Mouse (Mus musculus) hindlimb bud, embryonic 11.5 days (tissue): ENCODE data around the gene Tomm6.

Experiments
- DNase-seq: peaks from one replicate; pipeline ENCODE4 v3.0.0-alpha.2; 2012; ENCODE audit warnings: low read depth, low spot score; ENCODE audit errors: extremely low spot score

The Tomm6 gene

DNA sequence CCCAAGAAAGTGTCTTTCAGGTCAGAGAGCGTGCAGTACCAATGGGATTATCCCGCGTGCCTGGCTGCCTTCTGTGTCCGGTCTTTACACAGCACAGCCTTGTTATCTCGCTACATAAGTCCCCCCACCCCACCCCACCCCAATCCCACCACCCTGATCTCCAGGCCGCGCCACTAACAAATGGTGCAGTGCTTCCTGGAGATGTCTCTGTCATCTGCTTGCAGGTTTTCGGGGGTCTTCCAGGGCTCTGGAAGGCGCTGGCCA, at the start of gene Tomm6:
Tomm6 (minus strand) TSS at position 43 of the 264 bp plus-strand sequence.
- no peak for DNase-seq

DNA sequence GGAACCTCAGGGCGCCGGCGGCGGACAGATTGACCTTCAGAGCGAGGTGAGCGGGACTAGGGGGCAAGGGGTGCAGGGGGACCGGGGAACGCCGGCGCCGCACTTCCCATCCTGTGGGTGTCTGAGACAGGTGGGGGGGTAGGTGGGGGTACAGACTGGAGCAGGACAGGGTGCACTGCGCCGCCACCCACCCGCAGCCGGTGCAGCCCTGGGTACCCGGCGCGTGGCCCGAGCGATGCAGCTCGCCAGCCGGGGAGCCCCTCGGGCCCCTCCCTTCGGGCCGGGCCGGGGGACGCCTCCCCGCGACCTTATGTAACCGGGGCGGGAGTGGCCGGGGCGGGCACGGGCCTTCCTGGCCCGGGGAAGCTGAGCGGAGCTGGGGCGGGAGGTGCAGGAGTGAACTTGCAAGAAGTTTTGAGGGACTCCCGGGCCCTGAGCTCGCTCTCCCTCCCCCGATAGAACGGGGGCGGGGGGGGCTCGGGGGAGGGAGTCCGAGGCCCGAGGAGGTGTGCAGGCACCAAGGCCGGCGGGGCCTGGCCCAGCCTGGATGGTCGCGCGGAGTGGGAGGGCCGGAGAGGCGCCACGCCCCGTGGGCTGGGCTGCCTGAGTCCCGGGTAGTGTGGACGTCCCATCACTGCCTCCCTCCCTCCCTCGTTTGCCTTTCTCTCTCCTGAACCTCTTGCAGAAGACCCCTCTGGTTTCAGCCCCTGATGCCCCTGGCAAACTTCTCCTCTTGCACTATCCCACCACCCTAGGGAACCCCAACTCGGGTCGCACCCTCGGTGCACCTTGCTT, 49.3 kb upstream of the Tomm6 start:
- no peak for DNase-seq

DNA sequence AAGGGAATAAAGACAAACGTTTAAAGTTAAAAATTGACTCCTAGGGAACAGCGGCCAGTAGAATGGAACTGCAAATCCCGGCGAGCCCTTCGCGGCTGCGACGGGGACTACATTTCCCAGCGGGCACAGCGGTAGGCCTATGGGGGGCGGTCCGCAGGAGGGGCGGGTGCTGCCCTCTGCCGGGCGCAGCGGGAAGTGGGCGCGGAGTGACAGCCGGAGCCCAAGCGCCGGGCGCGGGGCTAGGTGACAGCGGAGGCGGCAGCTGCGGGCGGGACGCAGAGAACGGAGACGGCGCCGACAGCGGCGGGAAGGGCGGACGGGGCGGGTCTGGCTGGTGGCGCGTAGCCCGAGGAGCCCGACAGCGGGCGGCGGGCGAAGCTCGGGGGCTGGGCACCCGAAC, 48.7 kb upstream of the Tomm6 start, which contains the start of gene Tfeb:
Tfeb (plus strand) TSS at position 175 of the 400 bp plus-strand sequence.
- no peak for DNase-seq

DNA sequence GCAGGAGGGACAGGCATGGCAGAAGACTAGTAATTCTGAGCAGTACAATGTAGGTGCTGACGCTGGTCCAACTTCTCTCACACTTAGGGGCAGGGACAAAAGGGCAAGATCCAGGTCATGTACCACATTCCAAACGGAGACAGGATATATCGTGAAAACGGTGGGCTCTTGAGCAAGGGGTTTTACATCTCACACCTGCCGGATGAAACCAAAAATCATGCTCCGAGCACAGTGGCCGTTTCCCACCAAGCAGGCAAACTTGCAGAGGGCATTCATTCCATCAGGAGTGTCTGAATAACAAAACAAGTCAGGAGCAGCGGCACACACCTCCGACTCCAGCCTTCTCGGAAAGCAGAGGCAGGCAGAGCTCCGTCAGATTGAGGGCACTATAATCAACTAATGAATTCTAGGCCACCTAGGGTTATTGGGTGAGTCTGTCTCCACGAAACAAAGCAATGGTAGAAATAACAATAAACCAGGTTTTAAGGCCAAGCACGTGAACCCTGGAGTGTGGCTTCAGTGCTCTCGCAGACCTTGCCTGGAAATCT, 47.4 kb upstream of the Tomm6 start:
- no peak for DNase-seq

DNA sequence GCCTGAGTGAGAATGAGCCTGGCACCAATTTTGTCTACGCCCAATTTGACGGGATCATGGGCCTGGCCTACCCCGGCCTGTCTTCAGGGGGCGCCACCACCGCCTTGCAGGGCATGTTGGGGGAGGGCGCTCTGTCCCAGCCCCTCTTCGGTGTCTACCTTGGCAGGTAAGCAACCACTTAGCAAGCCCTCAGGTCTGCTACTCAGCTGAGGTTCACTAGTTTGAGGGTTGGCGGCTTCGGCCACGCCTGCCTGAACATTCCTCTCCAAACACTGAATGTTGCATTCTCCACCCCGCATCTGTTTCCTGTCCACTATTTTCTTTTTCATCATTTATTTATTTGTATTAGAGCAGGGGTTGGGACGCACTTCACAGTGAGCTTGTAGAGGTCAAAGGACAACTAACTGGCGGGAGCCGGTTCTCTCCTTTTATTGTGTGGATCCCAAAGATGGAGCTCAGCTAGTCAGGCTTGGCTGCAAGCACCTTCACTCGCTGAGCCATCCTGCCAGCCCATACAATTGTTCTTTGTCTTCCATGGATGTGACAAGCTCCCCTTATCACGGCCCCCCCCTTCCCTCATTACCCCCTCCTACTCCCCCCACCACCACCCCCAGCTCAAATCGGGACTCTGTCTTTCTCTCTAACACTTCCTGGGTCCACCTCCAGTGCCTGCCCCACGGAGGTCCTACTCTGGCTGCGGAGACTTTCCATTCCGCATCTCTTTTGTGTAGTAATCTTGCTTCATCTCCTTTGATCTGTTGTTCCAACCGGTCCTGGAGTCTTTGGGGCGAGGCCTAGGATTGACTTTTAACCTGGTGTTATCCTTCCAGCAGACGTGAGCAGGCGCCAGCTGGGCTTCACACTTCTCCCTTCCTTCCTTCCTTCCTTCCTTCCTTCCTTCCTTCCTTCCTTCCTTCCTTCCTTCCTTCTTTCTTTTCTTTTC, 42.7 kb upstream of the Tomm6 start:
- no peak for DNase-seq

DNA sequence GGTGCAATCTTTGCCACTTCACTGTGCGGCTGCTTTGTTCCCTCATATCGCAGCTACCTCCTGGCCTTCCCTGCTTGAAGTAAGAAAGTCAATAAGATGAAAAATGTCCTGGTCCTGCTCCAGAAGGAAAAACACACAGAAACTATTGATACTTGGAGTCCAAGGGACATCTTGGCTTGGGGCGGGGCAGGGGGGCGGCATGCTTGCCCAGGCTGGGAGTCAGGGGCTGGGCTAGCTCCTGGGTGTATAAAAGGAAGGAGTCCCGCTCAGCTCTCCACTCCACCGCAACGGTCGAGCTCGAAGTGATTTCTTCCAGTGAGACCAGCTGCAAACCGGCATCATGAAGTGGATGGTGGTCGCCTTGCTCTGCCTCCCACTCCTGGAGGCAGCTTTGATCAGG, 38.4 kb upstream of the Tomm6 start, which contains the start of gene Pgc:
Pgc (plus strand) TSS at position 277 of the 400 bp plus-strand sequence.
- no peak for DNase-seq

DNA sequence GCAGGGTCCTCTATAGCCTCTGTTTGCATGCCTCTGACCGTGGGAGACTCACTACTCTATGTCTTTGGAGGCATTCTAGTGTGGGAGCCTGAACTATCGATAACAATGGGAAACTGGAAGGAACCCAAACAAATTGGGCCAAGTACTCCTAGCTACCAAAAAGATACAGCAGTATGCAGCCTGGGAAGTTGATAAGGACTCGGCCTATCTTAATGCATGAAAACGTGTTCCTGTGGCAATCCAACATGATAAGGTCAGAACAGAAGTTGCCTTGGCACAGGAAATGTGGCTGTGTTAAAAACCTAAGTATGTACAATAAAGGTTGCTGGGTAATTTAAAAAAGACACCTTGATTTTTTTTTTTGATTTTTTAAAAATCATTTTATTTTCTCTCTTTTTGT, 33.0 kb upstream of the Tomm6 start:
- DNase-seq: no peak

DNA sequence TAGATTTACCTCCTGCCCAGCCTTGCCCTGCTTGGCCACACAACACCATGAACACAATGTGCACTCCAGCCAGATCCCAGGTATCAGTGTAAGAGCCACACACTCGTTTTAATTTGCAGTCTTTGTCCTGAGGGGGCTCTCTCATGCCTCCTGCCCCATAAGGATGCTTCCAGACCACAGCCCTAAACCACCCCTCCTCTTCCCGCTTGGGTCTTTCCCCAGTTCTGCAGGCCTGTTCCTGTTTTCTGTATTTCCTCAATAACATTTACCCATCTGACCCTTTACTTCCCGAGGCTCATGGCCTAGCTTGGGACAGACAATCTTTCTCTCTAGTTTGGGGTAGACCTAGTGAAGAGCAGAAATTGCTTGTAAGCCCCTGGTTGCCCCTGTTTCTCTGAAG, 26.9 kb upstream of the Tomm6 start:
- no peak for DNase-seq

DNA sequence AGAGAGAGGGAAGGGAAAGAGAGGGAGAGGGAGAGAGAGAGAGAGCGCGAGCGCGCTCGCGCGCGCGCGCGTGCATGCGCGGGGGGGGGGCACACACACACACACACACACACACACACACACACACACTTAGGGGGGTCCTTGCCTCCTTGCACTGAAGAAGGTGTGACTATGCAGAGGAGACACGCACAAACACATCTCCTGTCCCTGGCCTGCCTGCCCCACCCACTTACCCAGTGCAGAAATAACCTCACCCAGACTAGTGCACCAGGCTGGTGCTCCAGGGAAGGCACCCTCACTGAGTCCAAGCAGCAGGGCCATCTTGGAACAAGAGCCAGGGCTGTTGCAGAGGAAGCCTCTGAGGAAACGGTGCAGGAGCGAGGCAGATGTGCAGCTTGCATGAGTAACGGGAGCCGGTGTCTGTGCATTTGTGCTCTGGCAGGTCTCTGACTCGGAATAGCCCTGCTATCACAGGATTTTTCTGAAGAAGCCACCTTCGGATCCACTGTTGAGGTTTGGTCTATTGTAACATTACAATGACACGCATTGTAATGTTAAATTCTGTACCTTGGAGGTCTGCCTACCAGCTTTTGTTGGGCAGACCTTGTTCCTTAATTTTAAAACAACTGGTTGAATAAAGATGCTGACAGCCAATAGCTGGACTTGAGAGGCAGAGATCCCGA, 24.8 kb upstream of the Tomm6 start:
- no peak for DNase-seq

DNA sequence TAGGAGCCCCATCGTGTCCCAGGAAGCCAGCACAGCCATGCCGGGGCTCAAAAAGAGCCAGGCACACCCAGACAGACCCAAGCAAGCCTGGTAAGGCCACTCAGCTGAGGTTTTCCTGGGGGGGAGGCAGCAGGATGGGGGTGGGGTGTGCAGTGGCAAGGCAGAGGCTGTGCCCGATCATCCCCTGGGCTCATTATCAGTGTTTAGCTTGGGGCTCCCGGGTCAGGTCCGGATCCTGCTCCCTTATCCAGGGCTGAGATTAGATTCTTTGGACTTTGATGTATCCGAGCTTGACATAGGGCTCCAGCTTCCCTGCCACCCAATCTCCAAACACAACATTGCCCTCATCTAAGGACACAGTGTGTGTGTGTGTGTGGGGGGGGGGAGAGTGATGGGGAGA, 23.7 kb upstream of the Tomm6 start:
- DNase-seq: no peak

DNA sequence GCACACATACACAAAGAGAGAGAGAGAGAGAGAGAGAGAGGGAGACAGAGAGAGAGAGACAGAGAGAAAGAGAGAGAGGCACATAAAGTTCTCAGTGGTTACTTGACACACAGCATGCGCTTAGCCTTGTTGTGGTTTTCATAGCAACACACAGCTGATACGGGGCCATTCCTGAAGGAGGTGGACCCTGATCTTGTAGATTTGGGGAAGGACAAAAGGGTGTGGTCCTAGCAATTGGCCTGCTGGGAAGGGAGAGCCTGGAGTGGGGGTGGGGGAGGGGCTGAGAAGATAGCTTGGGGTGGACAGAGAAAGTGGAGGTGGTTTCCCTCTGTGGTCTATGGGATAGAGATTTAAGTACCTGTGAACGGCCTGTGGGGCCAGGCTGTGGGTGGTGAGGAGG, 21.9 kb upstream of the Tomm6 start:
- no peak for DNase-seq

DNA sequence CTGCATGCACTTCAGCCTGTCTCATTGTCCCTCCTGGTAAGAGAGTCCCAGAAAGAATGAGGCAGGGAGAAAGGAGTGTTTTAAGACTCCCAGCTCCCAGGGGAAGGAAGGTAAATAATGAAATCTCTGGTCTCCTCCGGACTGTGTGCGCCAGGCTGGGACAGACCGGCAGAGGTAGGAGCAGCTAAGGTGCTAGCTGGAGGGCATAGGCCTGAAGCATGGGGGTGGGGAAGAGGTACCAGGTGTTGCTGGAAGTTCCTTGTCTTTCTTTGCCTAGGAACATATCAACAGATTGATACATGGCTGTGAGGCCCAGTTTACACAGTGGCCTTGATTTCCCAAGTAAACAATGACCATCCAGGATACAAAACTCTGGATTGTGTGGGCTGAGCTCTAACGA, 20.8 kb upstream of the Tomm6 start:
- no peak for DNase-seq

DNA sequence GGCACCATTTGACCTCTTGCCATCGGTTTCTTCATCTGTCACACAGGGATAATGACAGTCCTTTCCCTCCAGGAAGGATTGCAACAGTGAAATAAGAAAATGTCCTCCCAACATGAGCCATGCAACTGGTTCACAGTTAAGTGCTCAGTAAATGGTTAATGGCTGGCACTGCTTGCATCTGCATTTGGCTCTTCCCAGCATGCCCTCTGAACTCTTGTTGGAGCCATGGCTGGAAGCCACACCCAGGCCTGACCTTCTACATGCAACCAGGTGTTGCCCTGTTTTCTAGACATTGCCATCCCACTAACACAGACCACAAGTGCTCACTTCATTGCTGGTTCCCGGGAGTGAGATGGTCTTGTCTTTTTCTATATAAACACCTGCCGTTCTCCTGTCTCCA, 19.8 kb upstream of the Tomm6 start:
- no peak for DNase-seq

DNA sequence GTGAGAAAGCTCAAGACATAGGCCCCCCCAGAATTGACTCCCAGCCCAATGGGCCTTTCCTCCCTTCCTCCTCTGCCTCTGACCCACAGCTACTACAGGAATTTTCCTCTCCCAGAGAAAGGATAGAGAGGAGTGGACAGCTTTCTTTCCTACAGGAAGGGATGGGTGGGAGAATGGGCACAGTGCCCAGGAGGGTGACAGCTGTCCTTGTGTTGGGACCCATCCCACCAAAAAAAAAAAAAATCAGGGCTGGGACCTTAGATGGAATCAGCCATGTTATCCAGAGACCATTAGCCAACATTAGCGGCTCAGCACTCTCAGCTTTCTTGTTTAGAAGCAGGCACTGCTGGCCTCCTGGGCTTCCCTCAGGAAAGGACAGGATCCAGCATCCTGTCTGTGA, 18.0 kb upstream of the Tomm6 start:
- DNase-seq: no peak

DNA sequence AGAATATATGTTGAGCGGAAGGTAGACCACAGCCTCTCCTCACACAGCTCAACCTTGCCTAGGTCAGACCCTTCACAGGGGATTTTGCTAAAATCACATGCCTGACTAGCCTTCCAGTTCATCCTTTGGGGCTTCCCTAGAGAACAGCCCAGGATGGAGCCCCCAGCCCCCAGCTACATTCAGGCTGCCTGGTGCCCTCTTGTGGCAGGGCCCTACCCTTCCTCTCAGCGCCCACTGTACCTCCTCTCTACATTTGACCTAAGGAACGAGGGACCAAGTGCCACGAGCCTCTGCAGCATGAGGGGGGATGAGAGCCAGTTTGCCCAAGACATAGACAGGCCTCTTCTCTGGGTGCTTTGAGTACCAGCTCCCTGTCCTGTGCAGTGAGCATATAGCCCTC, 16.5 kb upstream of the Tomm6 start:
- DNase-seq: no peak

DNA sequence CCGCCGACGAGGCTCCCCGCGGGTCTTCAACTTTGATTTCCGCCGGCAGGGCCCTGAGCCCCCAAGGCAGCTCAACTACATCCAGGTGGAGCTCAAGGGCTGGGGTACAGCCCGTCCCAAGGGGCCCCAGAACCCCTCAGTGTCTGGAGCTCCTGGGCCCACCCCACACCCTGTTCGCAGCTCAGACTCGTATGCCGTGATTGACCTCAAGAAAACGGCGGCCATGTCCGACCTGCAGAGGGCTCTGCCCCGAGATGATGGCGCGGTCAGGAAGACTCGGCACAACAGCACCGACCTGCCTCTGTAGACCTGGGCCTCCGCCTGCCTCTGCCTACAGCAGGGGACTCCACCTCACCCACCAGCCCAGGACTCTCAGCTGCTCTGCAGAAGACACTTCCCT, 15.4 kb upstream of the Tomm6 start:
- no peak for DNase-seq

DNA sequence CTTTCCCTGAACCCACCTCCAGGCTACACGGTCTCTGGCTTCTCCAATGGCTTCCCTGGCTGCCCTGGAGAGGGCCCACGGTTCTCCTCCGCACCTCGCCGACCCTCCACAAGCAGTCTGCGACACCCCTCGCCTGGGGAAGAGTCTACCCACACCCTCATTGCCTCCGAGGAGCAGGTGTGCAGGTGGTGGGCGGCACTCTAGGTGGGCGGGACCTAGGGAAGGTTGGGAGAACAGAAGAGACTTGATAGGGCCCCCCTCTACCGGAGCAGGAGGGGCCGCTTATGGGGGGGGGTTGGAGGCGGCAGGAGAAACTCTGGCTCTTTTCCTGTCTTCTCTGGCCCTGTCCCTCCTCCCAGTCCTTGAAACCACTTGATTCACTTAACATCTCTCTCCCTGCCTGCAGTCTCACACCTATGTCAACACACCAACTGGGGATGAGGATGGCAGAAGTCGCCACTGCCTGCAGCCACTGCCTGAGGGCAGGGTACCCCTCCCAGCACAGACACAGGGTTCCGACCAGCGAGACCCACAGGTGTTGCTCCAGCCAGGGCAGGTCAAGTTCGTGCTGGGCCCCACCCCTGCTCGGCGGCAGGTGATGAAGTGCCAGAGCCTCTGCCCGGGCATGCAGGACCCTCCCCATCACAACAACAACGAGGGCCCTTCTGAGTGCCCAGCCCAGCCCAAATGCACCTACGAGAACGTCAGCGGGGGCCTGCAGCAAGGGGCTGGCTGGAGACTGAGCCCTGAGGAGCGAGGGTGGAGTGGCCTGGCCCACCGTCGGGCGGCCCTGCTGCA, 14.6 kb upstream of the Tomm6 start:
- DNase-seq: no peak

DNA sequence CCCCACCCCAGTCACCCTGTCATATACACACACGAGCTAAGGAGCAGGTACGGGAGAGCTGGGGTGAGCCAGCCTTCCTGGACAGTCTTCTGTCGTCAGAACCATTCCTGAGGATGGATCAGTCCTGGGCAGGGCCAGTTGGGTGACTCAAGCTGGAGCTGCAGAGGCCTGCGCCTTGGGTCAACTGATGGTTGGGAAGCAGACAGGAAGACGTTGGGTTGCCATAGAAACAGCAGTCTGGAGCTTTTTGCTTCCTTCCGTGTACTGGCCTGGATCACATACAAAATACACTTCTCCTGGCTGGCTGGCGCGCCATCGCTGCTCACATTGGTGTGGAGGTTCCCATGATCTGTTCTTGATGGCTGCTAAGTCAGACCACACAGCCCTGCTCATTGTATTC, 13.6 kb upstream of the Tomm6 start:
- no peak for DNase-seq

DNA sequence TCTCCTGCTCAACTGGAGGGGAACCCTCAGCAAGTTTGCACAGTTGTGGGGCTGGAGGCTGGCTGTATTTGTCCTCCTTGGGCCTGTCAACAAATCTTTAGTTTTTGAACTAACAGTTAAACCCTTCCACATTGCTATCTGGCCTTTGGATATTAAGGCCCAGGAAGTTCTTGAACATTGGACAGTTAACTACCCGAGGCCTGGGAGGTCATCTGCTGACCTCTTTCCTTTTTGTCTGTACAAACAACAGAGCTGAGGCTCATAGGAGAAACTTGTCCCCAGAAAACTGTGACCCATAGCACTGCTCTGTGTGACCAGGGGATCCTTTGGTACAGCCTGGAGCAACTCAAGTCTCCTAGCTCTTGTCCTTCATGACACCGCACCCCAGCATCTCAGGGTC, 10.9 kb upstream of the Tomm6 start:
- no peak for DNase-seq

DNA sequence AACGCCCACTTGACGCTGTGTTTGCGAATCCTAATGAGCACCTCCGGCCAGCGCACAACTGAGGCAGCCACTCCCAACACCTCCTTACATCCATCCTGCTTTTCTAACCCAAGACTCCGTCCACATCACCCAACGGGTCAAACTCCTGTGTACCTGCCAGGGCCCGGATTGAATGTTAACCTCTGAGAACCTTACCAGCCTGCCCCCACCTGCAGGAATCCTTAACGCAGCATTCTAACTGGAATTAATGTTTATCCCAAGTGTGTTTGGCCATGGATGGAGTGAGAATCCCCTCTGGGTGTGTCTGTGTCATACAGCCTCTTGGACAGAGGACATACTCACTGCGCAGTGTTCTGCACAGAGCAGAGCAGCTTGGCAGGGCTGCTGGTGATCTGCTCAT, 10.0 kb upstream of the Tomm6 start:
- no peak for DNase-seq

DNA sequence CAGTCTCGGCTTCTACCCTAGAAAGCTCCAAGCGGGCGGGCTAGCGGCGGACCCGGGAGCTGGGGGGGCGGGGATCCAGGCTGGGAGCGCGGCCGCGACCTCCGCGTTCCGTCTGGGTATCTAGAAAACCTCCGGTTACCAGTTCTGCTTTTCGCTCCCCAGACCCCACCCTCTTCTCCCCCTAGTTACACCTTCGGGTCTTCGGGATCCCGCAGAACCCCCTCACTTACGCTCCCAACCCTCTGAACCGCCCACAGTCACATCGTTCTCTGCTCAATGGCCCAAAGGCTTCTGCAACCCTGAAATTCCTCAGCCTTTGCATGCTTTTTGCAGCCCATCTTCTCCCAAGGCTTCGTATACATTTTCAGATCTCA, 7.1 kb upstream of the Tomm6 start:
- no peak for DNase-seq
